Mouse (Mus musculus) cerebellum, adult 2 months (tissue): Measurements from ENCODE around the gene Upp2. TPM values are rescaled to one million over a fixed set of nuclear protein-coding genes. Genes with fewer than 3 reads are reported as not detected.

Experiments
- DNase-seq, 2 experiments: peaks; one replicate each; pipeline ENCODE4 v3.0.0; 2021
- H3K27ac ChIP-seq: fragments of 200-500 bp; 2 replicates; pipeline ENCODE4 v1.5.1; 2012; ENCODE audit warnings: low read length, control low read depth, inconsistent platforms; ENCODE audit not compliant: insufficient read depth
- H3K27me3 ChIP-seq: fragments of 200-500 bp; 2 replicates; pipeline ENCODE4 v1.6.1; 2012; ENCODE audit warnings: inconsistent platforms, mild to moderate bottlenecking, low read length, moderate library complexity; ENCODE audit not compliant: control insufficient read depth, insufficient read depth
- H3K4me1 ChIP-seq: fragments of 200-500 bp; 2 replicates; pipeline ENCODE4 v1.6.1; 2011; ENCODE audit warnings: low read length; ENCODE audit not compliant: control insufficient read depth, insufficient read depth
- H3K4me3 ChIP-seq: fragments of 200-500 bp; replicated peaks from 2 replicates; pipeline ENCODE3; 2011; ENCODE audit warnings: mild to moderate bottlenecking, low read depth, low read length, control low read depth; ENCODE audit not compliant: insufficient read depth
- CTCF ChIP-seq: fragments of 200-500 bp; IDR thresholded peaks from 2 replicates; pipeline ENCODE4 v1.5.1; 2011; ENCODE audit warnings: low read depth, mild to moderate bottlenecking, control low read depth, low read length, moderate library complexity, borderline replicate concordance; ENCODE audit not compliant: insufficient read depth
- POLR2A ChIP-seq: fragments of 200-500 bp; IDR thresholded peaks from 2 replicates; pipeline ENCODE4 v1.6.1; 2011; ENCODE audit warnings: low read length, control low read depth, borderline replicate concordance; ENCODE audit not compliant: insufficient read depth
- WGBS: fragments of 180-500 bp; shearing (Covaris S2); methylation state at CpG from one replicate; pipeline ENCODE4 v1.1.7; 2018; 5-methylcytosine and 5-hydroxymethylcytosine counted together
- polyA plus RNA-seq: library from polyadenylated mRNA; depleted of rRNA; stranded (reverse); fragments of >200 nt; gene quantifications from 2 replicates; pipeline ENCODE4 v1.2.3, GENCODE M21; 2012

The Upp2 gene
- polyA plus RNA-seq, 1 experiment = 38.2 TPM

GRCm38 (mm10) chr2:58660591-58660990, 93.5 kb downstream of the Upp2 start:
- Histone ChIP-seq H3K27ac (no peak overlapping the region), H3K4me1 (peaks cover 5% of the 10 kb centered on the region), H3K27me3 (no peaks in the 10 kb centered on the region), H3K4me3 (no peak overlapping the region)
- no peak for TF ChIP-seq CTCF
- TF ChIP-seq POLR2A = no peak
- DNase-seq = no peak
- 72% methylated on average over 13 of the region's 13 CpGs for WGBS

- WGBS = 90% methylated on average over 5 of the region's 5 CpGs
- no peak for DNase-seq
- TF ChIP-seq CTCF (no peak), POLR2A (no peak)
- no peak overlapping the region for H3K4me3 ChIP-seq
- H3K27ac ChIP-seq = no peak overlapping the region
- peaks cover 5% of the 10 kb centered on the region for H3K4me1 ChIP-seq
- no peaks in the 10 kb centered on the region for H3K27me3 ChIP-seq
Measured at GRCm38 (mm10) chr2:58661116-58661515, 94.0 kb downstream of the Upp2 start.

GRCm38 (mm10) chr2:58662661-58663060, 95.6 kb downstream of the Upp2 start:
- WGBS = 85% methylated on average over 9 of the region's 9 CpGs
- no peak overlapping the region for H3K4me3 ChIP-seq
- H3K27me3 ChIP-seq = no peaks in the 10 kb centered on the region
- H3K4me1 ChIP-seq = peaks cover 8% of the 10 kb centered on the region
- no peak overlapping the region for H3K27ac ChIP-seq
- DNase-seq = no peak
- TF ChIP-seq CTCF (no peak), POLR2A (no peak)

GRCm38 (mm10) chr2:58663404-58664120, 96.5 kb downstream of the Upp2 start:
- no peak overlapping the region for H3K4me3 ChIP-seq
- H3K4me1 ChIP-seq = peaks cover 8% of the 10 kb centered on the region
- WGBS = 93% methylated on average over 7 of the region's 7 CpGs
- no peaks in the 10 kb centered on the region for H3K27me3 ChIP-seq
- no peak for TF ChIP-seq CTCF
- no peak for TF ChIP-seq POLR2A
- no peak for DNase-seq
- no peak overlapping the region for H3K27ac ChIP-seq

- peaks cover 8% of the 10 kb centered on the region for H3K4me1 ChIP-seq
- 23% methylated on average over 12 of the region's 12 CpGs for WGBS
- TF ChIP-seq POLR2A (no peak), CTCF (peak; percentile 96)
- no peaks in the 10 kb centered on the region for H3K27me3 ChIP-seq
- H3K4me3 ChIP-seq = no peak overlapping the region
- DNase-seq = peak; percentile 95 to 96
- H3K27ac ChIP-seq = peak overlapping the region; percentile 73
Measured at GRCm38 (mm10) chr2:58665081-58665814, 98.2 kb downstream of the Upp2 start.

GRCm38 (mm10) chr2:58667298-58667697, 100.2 kb downstream of the Upp2 start:
- peak; percentile 68 to 82 for DNase-seq
- H3K4me3 ChIP-seq = no peak overlapping the region
- TF ChIP-seq POLR2A (no peak), CTCF (peak; percentile 30; the same call in 1 of the 2 replicates)
- 6% methylated on average over 3 of the region's 3 CpGs for whole genome bisulfite sequencing
- H3K4me1 ChIP-seq = peaks cover 8% of the 10 kb centered on the region
- no peaks in the 10 kb centered on the region for H3K27me3 ChIP-seq
- H3K27ac ChIP-seq = 0 out of 2 replicates have a peak overlapping the region, but pooled peaks have one; percentile 1

GRCm38 (mm10) chr2:58667991-58668390, 100.9 kb downstream of the Upp2 start:
- Histone ChIP-seq H3K4me1 (peaks cover 8% of the 10 kb centered on the region), H3K27ac (no peak overlapping the region), H3K27me3 (no peaks in the 10 kb centered on the region), H3K4me3 (no peak overlapping the region)
- TF ChIP-seq CTCF (peak; percentile 93), POLR2A (no peak)
- peak; percentile 82 to 83 for DNase-seq
- 42% methylated on average over 9 of the region's 9 CpGs for WGBS
